Mouse (Mus musculus) bone marrow, adult 2 months (tissue): ENCODE measurements around the gene Taf10.

ENCODE experiments used
- CTCF ChIP-seq: fragments of 200-500 bp; IDR thresholded peaks from 2 replicates; pipeline ENCODE4 v1.5.1; 2011; ENCODE audit warnings: low read length, control low read depth; ENCODE audit not compliant: control insufficient read depth, insufficient read depth
- POLR2A ChIP-seq: fragments of 200-500 bp; IDR thresholded peaks from 2 replicates; pipeline ENCODE4 v1.6.1; 2011; ENCODE audit warnings: low read depth, mild to moderate bottlenecking, control low read depth, low read length, borderline replicate concordance; ENCODE audit not compliant: control insufficient read depth

- no peak for TF ChIP-seq CTCF
- no peak for TF ChIP-seq POLR2A
Measured at GRCm38 (mm10) chr7:105690875-105691274, 53.3 kb downstream of the Taf10 start.
